Comparison of ENCODE assay signal across 9 mouse cellular contexts in genomic region chr10:73105893-73106292, GRCm38 (mm10). TPM values are rescaled to one million over a fixed set of nuclear protein-coding genes. Genes with fewer than 3 reads are reported as not detected.
A peak's percentile ranks its signal among the peaks of the same experiment; 100 is the strongest.
DNase-seq lines count a peak whose midpoint lies in the region; ATAC-seq and TF ChIP-seq lines count a peak whose summit lies in the region.
"Had no signal": no experiment of that assay in that cellular context is flagged by ENCODE, and none has a peak within 500 bp of the region (broad histone marks: within the 10 kb centered on the region; RNA-seq: fewer than 3 reads in every experiment).

No protein-coding gene starts in this region.

- no peak overlapping the region for H3K4me3 ChIP-seq in midbrain, embryonic 11.5 days (ENCODE audit: low read depth, low read length)
- H3K4me3 ChIP-seq in midbrain, embryonic 15.5 days = no peak overlapping the region
- no peak overlapping the region for H3K4me3 ChIP-seq in bone marrow, adult 2 months (replicated peaks; ENCODE audit: control insufficient read depth, low read depth, low read length)
- H3K4me3 ChIP-seq: lung, embryonic 15.5 days had no signal

- H3K36me3 ChIP-seq in midbrain, embryonic 11.5 days (ENCODE audit: control insufficient read depth, insufficient read depth, low read length) = no peaks in the 10 kb centered on the region
- H3K36me3 ChIP-seq in midbrain, embryonic 15.5 days (replicated peaks) = no peaks in the 10 kb centered on the region
- H3K36me3 ChIP-seq: lung, embryonic 15.5 days had no signal

- H3K4me2 ChIP-seq in midbrain, embryonic 11.5 days = no peak overlapping the region
- no peak overlapping the region for H3K4me2 ChIP-seq in midbrain, embryonic 15.5 days
- H3K4me2 ChIP-seq: lung, embryonic 15.5 days had no signal

- intact Hi-C loops in gastrocnemius, postnatal 36 days (cut with DNase I) = no loop called here

- peaks cover 3% of the 10 kb centered on the region for H3K27me3 ChIP-seq in midbrain, embryonic 11.5 days (ENCODE audit: control insufficient read depth, insufficient read depth, low read length)
- no peaks in the 10 kb centered on the region for H3K27me3 ChIP-seq in midbrain, embryonic 15.5 days (replicated peaks)

- no peak overlapping the region for H3K27ac ChIP-seq in midbrain, embryonic 11.5 days (ENCODE audit: low read depth, low read length)
- H3K27ac ChIP-seq in midbrain, embryonic 15.5 days = no peak overlapping the region
- H3K27ac ChIP-seq in bone marrow, adult 2 months (ENCODE audit: control insufficient read depth, insufficient read depth, low read depth, low read length, poor library complexity) = no peak overlapping the region
- H3K27ac ChIP-seq: lung, embryonic 15.5 days had no signal

- H3K4me1 ChIP-seq in midbrain, embryonic 11.5 days (ENCODE audit: control insufficient read depth, insufficient read depth, low read length) = no peaks in the 10 kb centered on the region
- H3K4me1 ChIP-seq in midbrain, embryonic 15.5 days = no peaks in the 10 kb centered on the region
- no peaks in the 10 kb centered on the region for H3K4me1 ChIP-seq in bone marrow, adult 2 months (ENCODE audit: control insufficient read depth, insufficient read depth, low read length)
- H3K4me1 ChIP-seq: lung, embryonic 15.5 days had no signal

- TF ChIP-seq CTCF in bone marrow, adult 2 months (IDR thresholded peaks at IDR 0.05; ENCODE audit: control insufficient read depth, insufficient read depth, low read length) = peak; percentile 36; the same call in 1 of the 2 replicates

- no peak overlapping the region for H3K9ac ChIP-seq in midbrain, embryonic 11.5 days (ENCODE audit: low read length)
- no peak overlapping the region for H3K9ac ChIP-seq in midbrain, embryonic 15.5 days
- H3K9ac ChIP-seq: lung, embryonic 15.5 days had no signal

- no peak for ATAC-seq in midbrain, embryonic 11.5 days (ENCODE audit: low FRiP score)
- ATAC-seq in midbrain, embryonic 15.5 days (replicated peaks) = no peak
- ATAC-seq in inflammation-experienced regulatory T-cells, adult 6 months = no peak

- H3K9me3 ChIP-seq in midbrain, embryonic 11.5 days (ENCODE audit: control insufficient read depth, low read length) = no peaks in the 10 kb centered on the region
- H3K9me3 ChIP-seq in midbrain, embryonic 15.5 days = no peaks in the 10 kb centered on the region
- H3K9me3 ChIP-seq: lung, embryonic 15.5 days had no signal

- TF ChIP-seq POLR2A in bone marrow, adult 2 months (IDR thresholded peaks at IDR 0.05; ENCODE audit: borderline replicate concordance, control insufficient read depth, low read depth, low read length) = no peak

- 47% methylated on average over 2 of the region's 2 CpGs for WGBS in midbrain, embryonic 11.5 days
- WGBS in midbrain, embryonic 15.5 days = 48% methylated on average over 2 of the region's 2 CpGs
- 43% methylated on average over 2 of the region's 2 CpGs for WGBS in bone marrow, adult 2 months

- DNase-seq in gastrocnemius, postnatal 10 days = peak; percentile 20
- no peak for DNase-seq in gastrocnemius, postnatal 36 days
- DNase-seq in midbrain, embryonic 11.5 days (ENCODE audit: low spot score, missing footprints) = peak; percentile 95
- DNase-seq in kidney, postnatal 4 days = peak; percentile 68 to 73
- no peak for DNase-seq in gastrocnemius, postnatal 4 days (ENCODE audit: low spot score in 2 of 2)

RNA-seq across cellular contexts. Expression of gene Pcdh15, which starts 6.8 kb away (rescaled TPM):
- total RNA-seq in gastrocnemius, postnatal 10 days (2021) = under 1 TPM; 0.14 to 0.41 TPM
- total RNA-seq in gastrocnemius, postnatal 36 days (2021) = under 1 TPM; 0.05 to 0.15 TPM
- polyA plus RNA-seq in midbrain, embryonic 11.5 days (2014; fragmentation: Nextera tagmentation; extraction: Ambion mirVana) = 0.53 and 1.1 TPM in 2 replicates
- polyA plus RNA-seq in midbrain, embryonic 15.5 days (2015; fragmentation: Nextera tagmentation; extraction: Ambion mirVana) = 11.8 and 13.3 TPM in 2 replicates
- polyA plus RNA-seq in bone marrow, adult 2 months (2011; ENCODE audit: insufficient read depth, insufficient read length, low replicate concordance, missing spikeins) = 0.36 and 0.47 TPM in 2 replicates
- under 1 TPM in 1 of 3 experiments, not detected in 2; 0.32 TPM for polyA plus RNA-seq in inflammation-experienced regulatory T-cells, adult 6 months (2017; shearing (Covaris generic))
- under 1 TPM; 0.37 to 0.39 TPM for total RNA-seq in gastrocnemius, postnatal 4 days (2021)

Comparison
In these comparisons a context has a peak if more than half of its experiments do, and no peak if none do; other contexts are left out.
1. DNase-seq: peak in gastrocnemius, postnatal 10 days (single experiment), midbrain, embryonic 11.5 days (single experiment) and kidney, postnatal 4 days (2 of 2); none in gastrocnemius, postnatal 36 days (0 of 2) and gastrocnemius, postnatal 4 days (0 of 2).